ENCODE assay signal across 12 mouse cellular contexts in the genomic region with DNA sequence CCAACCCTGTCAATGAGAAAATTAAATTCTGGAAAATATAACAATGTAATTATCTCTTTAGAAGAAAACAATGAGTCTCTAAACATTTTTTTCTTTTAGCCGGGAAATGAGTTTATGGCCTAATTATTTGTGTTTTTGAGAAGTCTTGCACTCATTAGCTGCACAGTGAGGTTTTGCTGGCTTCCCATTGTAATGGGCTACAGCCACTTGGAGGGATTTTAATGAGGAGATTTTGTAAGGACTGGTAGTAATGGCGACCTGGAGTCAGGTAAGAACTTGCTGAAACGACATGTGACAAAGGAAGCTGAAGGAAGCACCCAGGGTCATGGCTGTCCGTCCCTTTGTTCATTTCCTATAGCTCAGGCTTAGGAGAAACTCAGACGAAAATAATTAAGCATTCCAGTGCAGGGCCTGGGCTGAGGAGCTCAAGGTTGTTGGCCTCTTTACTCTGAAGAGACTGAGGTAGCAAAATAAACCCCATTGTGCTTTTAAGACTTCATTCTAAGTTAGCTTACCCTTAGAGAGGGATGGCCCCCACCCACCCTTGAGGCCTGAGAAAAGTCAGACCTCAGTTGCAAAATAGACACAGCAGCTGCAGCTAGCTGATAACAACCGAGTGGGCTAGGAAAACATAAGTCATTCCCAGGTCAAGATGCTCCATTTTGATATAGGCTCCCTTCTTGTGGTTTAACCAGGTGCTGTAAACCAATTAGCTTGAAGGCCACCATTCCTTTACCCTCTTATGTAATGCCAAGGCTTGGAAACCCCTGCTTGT.
DNase-seq lines count a peak whose midpoint lies in the region; ATAC-seq and TF ChIP-seq lines count a peak whose summit lies in the region.
"Had no signal": no experiment of that assay in that cellular context is flagged by ENCODE, and none has a peak within 500 bp of the region (broad histone marks: within the 10 kb centered on the region; RNA-seq: fewer than 3 reads in every experiment).

No protein-coding gene starts in this region.

- H3K27ac ChIP-seq in heart, postnatal 0 days (ENCODE audit: low read depth): peak overlapping the region; percentile 30; the same call in 1 of the 2 replicates
- H3K27ac ChIP-seq in liver, embryonic 11.5 days (ENCODE audit: low read depth, low read length): peak overlapping the region; percentile 78
- H3K27ac ChIP-seq in midbrain, postnatal 0 days (ENCODE audit: low read depth, low read length): no peak overlapping the region
- H3K27ac ChIP-seq: limb, embryonic 12.5 days had no signal

- intact Hi-C loops in heart, postnatal 10 days (cut with DNase I): no loop called here

- no peak overlapping the region for H3K4me3 ChIP-seq in heart, postnatal 0 days (ENCODE audit: low read depth, low read length)
- no peak overlapping the region for H3K4me3 ChIP-seq in liver, embryonic 11.5 days (ENCODE audit: low read depth, low read length)
- H3K4me3 ChIP-seq in midbrain, postnatal 0 days (ENCODE audit: low read depth, low read length): no peak overlapping the region
- H3K4me3 ChIP-seq: limb, embryonic 12.5 days had no signal

- TF ChIP-seq CTCF in heart, postnatal 0 days (IDR thresholded peaks at IDR 0.05; ENCODE audit: low read depth): no peak
- TF ChIP-seq CTCF in midbrain, postnatal 0 days (IDR thresholded peaks at IDR 0.05): no peak

- H3K9me3 ChIP-seq in heart, postnatal 0 days (replicated peaks; ENCODE audit: control insufficient read depth, low read length): no peaks in the 10 kb centered on the region
- H3K9me3 ChIP-seq in liver, embryonic 11.5 days (ENCODE audit: control insufficient read depth, low read length): no peaks in the 10 kb centered on the region
- H3K9me3 ChIP-seq in midbrain, postnatal 0 days (ENCODE audit: low read length): no peaks in the 10 kb centered on the region
- H3K9me3 ChIP-seq: limb, embryonic 12.5 days had no signal

- H3K4me2 ChIP-seq in heart, postnatal 0 days (ENCODE audit: low read depth, low read length): no peak overlapping the region
- H3K4me2 ChIP-seq in liver, embryonic 11.5 days: peak overlapping the region; percentile 34
- no peak overlapping the region for H3K4me2 ChIP-seq in midbrain, postnatal 0 days (ENCODE audit: low read depth, low read length, poor library complexity, severe bottlenecking)
- H3K4me2 ChIP-seq: limb, embryonic 12.5 days had no signal

- TF ChIP-seq EP300 in heart, postnatal 0 days (IDR thresholded peaks at IDR 0.05; ENCODE audit: low read depth): no peak

- no peak overlapping the region for H3K9ac ChIP-seq in heart, postnatal 0 days (replicated peaks; ENCODE audit: low read depth, low read length)
- H3K9ac ChIP-seq in liver, embryonic 11.5 days (ENCODE audit: low read depth, low read length): no peak overlapping the region
- H3K9ac ChIP-seq in midbrain, postnatal 0 days (replicated peaks; ENCODE audit: low read length, poor library complexity, severe bottlenecking): no peak overlapping the region
- H3K9ac ChIP-seq: limb, embryonic 12.5 days had no signal

- H3K27me3 ChIP-seq in heart, postnatal 0 days (ENCODE audit: control insufficient read depth, insufficient read depth, low read length): no peaks in the 10 kb centered on the region
- H3K27me3 ChIP-seq in liver, embryonic 11.5 days (replicated peaks; ENCODE audit: control insufficient read depth, insufficient read depth, low read length): no peaks in the 10 kb centered on the region
- H3K27me3 ChIP-seq in midbrain, postnatal 0 days (ENCODE audit: insufficient read depth, low read length): no peaks in the 10 kb centered on the region
- H3K27me3 ChIP-seq: limb, embryonic 12.5 days had no signal

- 45% methylated on average over 6 of the region's 6 CpGs for WGBS in heart, postnatal 0 days
- WGBS in liver, embryonic 11.5 days: 38% methylated on average over 6 of the region's 6 CpGs
- WGBS in midbrain, postnatal 0 days: 54% methylated on average over 6 of the region's 6 CpGs

- ATAC-seq in heart, postnatal 0 days (ENCODE audit: insufficient read depth, low read depth): no peak
- peak; percentile 94 for ATAC-seq in liver, embryonic 11.5 days (replicated peaks; ENCODE audit: low FRiP score)
- no peak for ATAC-seq in activated CD4-positive, CD25-positive, alpha-beta regulatory T cell, adult 4 months
- no peak for ATAC-seq in midbrain, postnatal 0 days (ENCODE audit: low FRiP score)

- H3K36me3 ChIP-seq in heart, postnatal 0 days (replicated peaks; ENCODE audit: control insufficient read depth, insufficient read depth, low read length): peaks cover 29% of the 10 kb centered on the region
- H3K36me3 ChIP-seq in liver, embryonic 11.5 days (ENCODE audit: control insufficient read depth, insufficient read depth, low read length): no peaks in the 10 kb centered on the region
- no peaks in the 10 kb centered on the region for H3K36me3 ChIP-seq in midbrain, postnatal 0 days (ENCODE audit: insufficient read depth, low read length)
- H3K36me3 ChIP-seq: limb, embryonic 12.5 days had no signal

- no peaks in the 10 kb centered on the region; the same call in 1 of the 2 replicates for H3K4me1 ChIP-seq in heart, postnatal 0 days (ENCODE audit: control insufficient read depth, insufficient read depth)
- H3K4me1 ChIP-seq in liver, embryonic 11.5 days (replicated peaks; ENCODE audit: control insufficient read depth, insufficient read depth, low read length): peaks cover 17% of the 10 kb centered on the region
- no peaks in the 10 kb centered on the region for H3K4me1 ChIP-seq in midbrain, postnatal 0 days (ENCODE audit: insufficient read depth, low read length)
- H3K4me1 ChIP-seq: limb, embryonic 12.5 days had no signal

- no peak for DNase-seq in heart, postnatal 0 days (ENCODE audit: low spot score)
- DNase-seq in heart, postnatal 10 days: no peak
- DNase-seq in 416B (ENCODE audit: low read depth) (peak; percentile 63), ES-CJ7 (ENCODE audit: low read depth, low spot score) (peak; percentile 10)
- peak; percentile 54 for DNase-seq in liver, embryonic 11.5 days (ENCODE audit: low spot score)
- DNase-seq in layer of hippocampus, postnatal 10 days (ENCODE audit: low spot score in 2 of 2): no peak
- DNase-seq in midbrain, postnatal 0 days (ENCODE audit: low spot score): no peak
- DNase-seq: adrenal gland, adult 8-10 months; cerebellum, adult 11-12 months; right cerebral cortex, postnatal 14 days had no signal

Comparison
In these comparisons a context has a peak if more than half of its experiments do, and no peak if none do; other contexts are left out.
1. DNase-seq: peak in 416B (single experiment), ES-CJ7 (single experiment) and liver, embryonic 11.5 days (single experiment); none in heart, postnatal 0 days (single experiment), heart, postnatal 10 days (0 of 2), layer of hippocampus, postnatal 10 days (0 of 2) and midbrain, postnatal 0 days (single experiment).